Mouse (Mus musculus) embryonic stem cell, embryonic (primary cell): ENCODE measurements around the gene Supt6.

Source experiments
- CTCF ChIA-PET, 4 experiments: fragments of 300-600 bp in 2 of 4; fragments of 350-600 bp in 2 of 4; sonication (Branson Sonifier 250); formaldehyde crosslinking; loops; one replicate each; lab custom pipeline; 2022; ENCODE audit warnings: inconsistent platforms in 2 of 4; lab: Charles Lee
- POLR2A ChIA-PET, 4 experiments: fragments of 300-600 bp in 2 of 4; fragments of 350-600 bp in 2 of 4; sonication (Branson Sonifier 250); formaldehyde crosslinking; loops; one replicate each; lab custom pipeline; 2022; ENCODE audit warnings: antibody characterized with exemption in 4 of 4, inconsistent platforms in 1 of 4; lab: Charles Lee

The Supt6 gene

DNA sequence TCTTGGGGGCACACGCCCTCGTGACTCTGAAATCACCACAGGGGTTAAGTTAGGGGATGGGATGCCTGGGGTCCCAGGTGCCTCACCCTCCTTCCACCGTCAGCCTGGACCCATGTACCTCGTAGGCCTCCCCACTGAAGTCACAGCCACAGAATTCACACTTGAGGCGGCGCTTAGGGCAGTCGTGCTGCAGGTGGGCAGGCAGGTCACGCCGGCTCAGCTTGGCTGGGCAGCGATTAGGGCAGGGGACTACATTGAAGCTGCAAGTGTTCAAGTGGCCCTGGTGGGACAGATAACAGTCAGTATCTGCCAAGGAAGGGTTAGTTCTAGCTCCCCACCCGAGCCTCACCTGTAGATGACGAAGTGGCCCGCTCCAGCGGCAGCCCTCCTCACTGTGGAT is 84.6 kb downstream of the Supt6 start:
- ChIA-PET CTCF (interaction anchor here in 2 of 4 experiments (0.6 to 5.6 kb wide), 5 partner anchors 9 to 61 kb away, joined by 3 to 85 read pairs (median 4); no protein-coding TSS in a partner anchor), POLR2A (interaction anchor here in 2 of 4 experiments (1.1 to 19.7 kb wide), 7 partner anchors 8 to 177 kb away, joined by 3 to 461 read pairs (median 5); partner anchors contain the start of genes Nek8 (in 2 of the 2), Rpl23a (in 2 of the 2), Tlcd1 (in 2 of the 2) and Eral1 (in 1 of the 2))

- CTCF ChIA-PET: interaction anchor here (0.6 to 5.6 kb wide), 9 partner anchors 10 to 141 kb away, joined by 3 to 85 read pairs (median 8); partner anchors contain the start of genes Nek8 (in 1 of the 4) and Tlcd1 (in 1 of the 4)
- POLR2A ChIA-PET: interaction anchor here in 3 of 4 experiments (0.6 to 19.7 kb wide), 12 partner anchors 7 to 179 kb away, joined by 3 to 461 read pairs (median 5); partner anchors contain the start of genes Nek8 (in 2 of the 3), Rpl23a (in 2 of the 3), Tlcd1 (in 2 of the 3) and Phf12 (in 1 of the 3)
Measured at GRCm38 (mm10) chr11:78160675-78161074, 85.1 kb downstream of the Supt6 start.

GRCm38 (mm10) chr11:78160171-78160570 is 85.6 kb downstream of the Supt6 start:
- CTCF ChIA-PET: interaction anchor here (0.6 to 5.6 kb wide), 13 partner anchors 10 to 189 kb away, joined by 3 to 85 read pairs (median 7); partner anchors contain the start of genes Nek8 (in 2 of the 4), Tlcd1 (in 2 of the 4) and Eral1 (in 1 of the 4)
- POLR2A ChIA-PET: interaction anchor here in 3 of 4 experiments (0.6 to 19.7 kb wide), 11 partner anchors 7 to 178 kb away, joined by 3 to 461 read pairs (median 5); partner anchors contain the start of genes Nek8 (in 2 of the 3), Rpl23a (in 2 of the 3), Tlcd1 (in 2 of the 3) and Phf12 (in 1 of the 3)

GRCm38 (mm10) chr11:78159557-78159956 is 86.2 kb downstream of the Supt6 start:
- POLR2A ChIA-PET: interaction anchor here (0.6 to 19.7 kb wide), 17 partner anchors 8 to 178 kb away, joined by 3 to 461 read pairs (median 4); partner anchors contain the start of genes Nek8 (in 2 of the 4), Rpl23a (in 2 of the 4), Tlcd1 (in 2 of the 4) and Phf12 (in 1 of the 4)
- CTCF ChIA-PET: interaction anchor here (0.6 to 5.6 kb wide), 25 partner anchors 11 to 188 kb away, joined by 3 to 85 read pairs (median 5); partner anchors contain the start of genes Nek8 (in 2 of the 4), Tlcd1 (in 2 of the 4), Dhrs13 (in 1 of the 4) and Eral1 (in 1 of the 4)

DNA sequence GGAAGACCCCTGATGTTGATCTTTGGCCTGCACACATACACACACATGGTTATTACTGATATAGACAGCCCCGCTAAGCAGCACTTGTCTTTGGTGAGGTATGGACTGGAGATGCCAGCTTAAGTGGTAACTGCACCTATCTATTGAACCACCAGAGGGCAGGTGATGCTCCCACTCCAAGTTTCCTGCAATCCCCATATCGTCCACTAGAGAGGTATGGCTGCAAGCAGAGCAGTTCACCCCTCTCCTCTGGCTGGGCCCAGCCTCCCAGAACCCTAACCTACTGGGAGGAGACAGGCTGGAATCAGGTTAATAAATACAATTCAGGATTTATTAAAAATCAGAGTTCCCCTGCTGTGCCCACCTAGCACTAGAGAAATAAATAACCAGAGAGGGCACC is 86.7 kb downstream of the Supt6 start:
- POLR2A ChIA-PET: interaction anchor here (0.6 to 19.7 kb wide), 21 partner anchors 8 to 177 kb away, joined by 3 to 461 read pairs (median 4); partner anchors contain the start of genes Rpl23a (in 3 of the 4), Nek8 (in 2 of the 4), Tlcd1 (in 2 of the 4) and Fam222b (in 1 of the 4)
- CTCF ChIA-PET: interaction anchor here (0.6 to 5.6 kb wide), 35 partner anchors 11 to 188 kb away, joined by 3 to 85 read pairs (median 4); partner anchors contain the start of genes Nek8 (in 2 of the 4), Tlcd1 (in 2 of the 4), Dhrs13 (in 1 of the 4) and Fam222b (in 1 of the 4)
